Mouse (Mus musculus) heart, embryonic 15.5 days (tissue): ENCODE measurements around the gene Cd82. TPM values are rescaled to one million over a fixed set of nuclear protein-coding genes. Genes with fewer than 3 reads are reported as not detected.

Source experiments
- ATAC-seq: fragments of 200-750 bp; cut with Nextera tagmentation; replicated peaks from 2 replicates; pipeline ENCODE4 v1.8.0; 2017; ENCODE audit warnings: low read depth, moderate TSS enrichment; ENCODE audit not compliant: insufficient number of reproducible peaks, insufficient read depth, low FRiP score
- H3K27ac ChIP-seq: fragments of 300-500 bp; sonication (generic); 2 replicates; pipeline ENCODE4 v1.5.1; 2015; ENCODE audit warnings: mild to moderate bottlenecking, inconsistent platforms
- H3K27me3 ChIP-seq: fragments of 300-500 bp; sonication (generic); 2 replicates; pipeline ENCODE4 v1.6.1; 2015; ENCODE audit warnings: inconsistent platforms
- H3K36me3 ChIP-seq: fragments of 300-500 bp; sonication (generic); 2 replicates; pipeline ENCODE4 v1.6.1; 2015; ENCODE audit warnings: mild to moderate bottlenecking, inconsistent platforms
- H3K4me1 ChIP-seq: fragments of 300-500 bp; sonication (generic); replicated peaks from 2 replicates; pipeline ENCODE4 v1.6.1; 2015; ENCODE audit warnings: inconsistent platforms
- H3K4me2 ChIP-seq: fragments of 300-500 bp; sonication (generic); 2 replicates; pipeline ENCODE4 v1.6.1; 2015; ENCODE audit warnings: inconsistent platforms, mild to moderate bottlenecking, moderate library complexity
- H3K4me3 ChIP-seq: fragments of 300-500 bp; sonication (generic); 2 replicates; pipeline ENCODE4 v1.5.1; 2015; ENCODE audit warnings: mild to moderate bottlenecking, inconsistent platforms
- H3K9ac ChIP-seq: fragments of 300-500 bp; sonication (generic); 2 replicates; pipeline ENCODE4 v1.6.1; 2015; ENCODE audit warnings: mild to moderate bottlenecking, inconsistent platforms
- H3K9me3 ChIP-seq: fragments of 300-500 bp; sonication (generic); replicated peaks from 2 replicates; pipeline ENCODE4 v1.6.1; 2016; ENCODE audit warnings: inconsistent platforms
- WGBS: fragments of 180-500 bp; shearing (Covaris S2); methylation state at CpG from one replicate; pipeline ENCODE4 v1.1.7; 2015; ENCODE audit warnings: mixed read lengths; 5-methylcytosine and 5-hydroxymethylcytosine counted together
- polyA plus RNA-seq: library from polyadenylated mRNA; unstranded; fragments of >200 nt; fragmentation: Nextera tagmentation; extraction: Ambion mirVana; gene quantifications from 2 replicates; pipeline ENCODE4 v1.2.1, GENCODE M21; 2015

The Cd82 gene
- polyA plus RNA-seq, 1 experiment from 2014 or later: 24.4 TPM

- Histone ChIP-seq H3K4me1 (no peaks in the 10 kb centered on the region), H3K9ac (no peak overlapping the region), H3K9me3 (no peaks in the 10 kb centered on the region), H3K4me2 (no peak overlapping the region), H3K4me3 (no peak overlapping the region), H3K36me3 (no peaks in the 10 kb centered on the region), H3K27ac (no peak overlapping the region), H3K27me3 (peaks cover 30% of the 10 kb centered on the region)
- WGBS: 22% methylated on average over 19 of the region's 19 CpGs
- ATAC-seq: no peak
These were observed 26.1 kb upstream of the Cd82 start for GRCm38 (mm10) chr2:93488911-93489587.

GRCm38 (mm10) chr2:93485459-93485858, 22.5 kb upstream of the Cd82 start:
- WGBS: 32% methylated on average over 9 of the region's 9 CpGs
- Histone ChIP-seq H3K27me3 (peaks cover 24% of the 10 kb centered on the region), H3K36me3 (no peaks in the 10 kb centered on the region), H3K9me3 (no peaks in the 10 kb centered on the region), H3K4me3 (no peak overlapping the region), H3K4me1 (no peaks in the 10 kb centered on the region), H3K27ac (no peak overlapping the region), H3K4me2 (no peak overlapping the region), H3K9ac (no peak overlapping the region)
- no peak for ATAC-seq

- H3K27me3 ChIP-seq: peaks cover 13% of the 10 kb centered on the region; the same call in 1 of the 2 replicates
- no peaks in the 10 kb centered on the region for H3K4me1 ChIP-seq
- 56% methylated on average over 6 of the region's 6 CpGs for WGBS
- ATAC-seq: no peak
- no peak overlapping the region for H3K9ac ChIP-seq
- H3K27ac ChIP-seq: no peak overlapping the region
- no peaks in the 10 kb centered on the region for H3K9me3 ChIP-seq
- H3K4me2 ChIP-seq: no peak overlapping the region
- no peak overlapping the region for H3K4me3 ChIP-seq
- no peaks in the 10 kb centered on the region for H3K36me3 ChIP-seq
These were observed 19.2 kb upstream of the Cd82 start for GRCm38 (mm10) chr2:93482036-93482644.

GRCm38 (mm10) chr2:93478744-93479143, 15.8 kb upstream of the Cd82 start:
- no peak for ATAC-seq
- Histone ChIP-seq H3K4me3 (no peak overlapping the region), H3K27ac (no peak overlapping the region), H3K36me3 (no peaks in the 10 kb centered on the region), H3K4me1 (peaks cover 2% of the 10 kb centered on the region; the same call in 1 of the 2 replicates), H3K27me3 (peaks cover 34% of the 10 kb centered on the region), H3K4me2 (no peak overlapping the region), H3K9ac (no peak overlapping the region; the same call in 1 of the 2 replicates), H3K9me3 (no peaks in the 10 kb centered on the region)
- WGBS: 70% methylated on average over 5 of the region's 5 CpGs

- no peak overlapping the region for H3K9ac ChIP-seq
- 40% methylated on average over 7 of the region's 7 CpGs for WGBS
- no peak overlapping the region for H3K27ac ChIP-seq
- H3K9me3 ChIP-seq: no peaks in the 10 kb centered on the region
- H3K4me3 ChIP-seq: no peak overlapping the region
- ATAC-seq: no peak
- H3K36me3 ChIP-seq: no peaks in the 10 kb centered on the region
- H3K4me2 ChIP-seq: no peak overlapping the region
- peaks cover 34% of the 10 kb centered on the region for H3K27me3 ChIP-seq
- H3K4me1 ChIP-seq: peaks cover 2% of the 10 kb centered on the region; the same call in 1 of the 2 replicates
These were observed 14.6 kb upstream of the Cd82 start for GRCm38 (mm10) chr2:93477519-93477918.

- H3K9ac ChIP-seq: no peak overlapping the region
- no peaks in the 10 kb centered on the region for H3K36me3 ChIP-seq
- no peak overlapping the region for H3K27ac ChIP-seq
- H3K4me2 ChIP-seq: no peak overlapping the region
- H3K4me1 ChIP-seq: peaks cover 2% of the 10 kb centered on the region; the same call in 1 of the 2 replicates
- 78% methylated on average over 7 of the region's 7 CpGs for WGBS
- H3K4me3 ChIP-seq: no peak overlapping the region
- no peaks in the 10 kb centered on the region for H3K9me3 ChIP-seq
- peaks cover 38% of the 10 kb centered on the region for H3K27me3 ChIP-seq
- ATAC-seq: 0 out of 2 replicates have a peak, but pooled peaks have one; percentile 12
These were observed 13.5 kb upstream of the Cd82 start for GRCm38 (mm10) chr2:93476487-93476886.

GRCm38 (mm10) chr2:93475040-93475439, 12.1 kb upstream of the Cd82 start:
- Histone ChIP-seq H3K27me3 (peaks cover 36% of the 10 kb centered on the region), H3K4me3 (no peak overlapping the region), H3K27ac (no peak overlapping the region), H3K36me3 (no peaks in the 10 kb centered on the region), H3K4me1 (peaks cover 14% of the 10 kb centered on the region), H3K4me2 (no peak overlapping the region), H3K9me3 (no peaks in the 10 kb centered on the region), H3K9ac (no peak overlapping the region)
- 0 out of 2 replicates have a peak, but pooled peaks have one; percentile 30 for ATAC-seq
- under 1% methylated on average over 11 of the region's 11 CpGs for WGBS

GRCm38 (mm10) chr2:93473915-93474314, 11.0 kb upstream of the Cd82 start:
- Histone ChIP-seq H3K27me3 (peaks cover 31% of the 10 kb centered on the region), H3K4me1 (peaks cover 20% of the 10 kb centered on the region), H3K36me3 (no peaks in the 10 kb centered on the region), H3K4me3 (no peak overlapping the region), H3K9ac (no peak overlapping the region), H3K27ac (no peak overlapping the region), H3K9me3 (no peaks in the 10 kb centered on the region), H3K4me2 (no peak overlapping the region)
- 75% methylated on average over 9 of the region's 9 CpGs for WGBS
- ATAC-seq: no peak

- 12% methylated on average over 3 of the region's 3 CpGs for WGBS
- Histone ChIP-seq H3K4me3 (peak overlapping the region; percentile 47), H3K27me3 (peaks cover 18% of the 10 kb centered on the region), H3K9me3 (no peaks in the 10 kb centered on the region), H3K4me2 (peak overlapping the region; percentile 82), H3K36me3 (no peaks in the 10 kb centered on the region), H3K9ac (no peak overlapping the region), H3K27ac (peak overlapping the region; percentile 52; the same call in 1 of the 2 replicates), H3K4me1 (peaks cover 20% of the 10 kb centered on the region)
- no peak; the same call in 1 of the 2 replicates for ATAC-seq
These were observed 8.1 kb upstream of the Cd82 start for GRCm38 (mm10) chr2:93470849-93471576.

GRCm38 (mm10) chr2:93470127-93470526, 7.2 kb upstream of the Cd82 start:
- peak; percentile 54; the same call in 1 of the 2 replicates for ATAC-seq
- H3K4me1 ChIP-seq: peaks cover 18% of the 10 kb centered on the region
- no peaks in the 10 kb centered on the region for H3K9me3 ChIP-seq
- peak overlapping the region; percentile 47 for H3K4me3 ChIP-seq
- peak overlapping the region; percentile 52; the same call in 1 of the 2 replicates for H3K27ac ChIP-seq
- peak overlapping the region; percentile 47 for H3K9ac ChIP-seq
- H3K4me2 ChIP-seq: peak overlapping the region; percentile 82
- WGBS: 1% methylated on average over 9 of the region's 9 CpGs
- H3K27me3 ChIP-seq: peaks cover 12% of the 10 kb centered on the region
- no peaks in the 10 kb centered on the region for H3K36me3 ChIP-seq

- Histone ChIP-seq H3K4me1 (peaks cover 17% of the 10 kb centered on the region), H3K4me2 (no peak overlapping the region), H3K9ac (no peak overlapping the region; the same call in 1 of the 2 replicates), H3K36me3 (no peaks in the 10 kb centered on the region), H3K4me3 (no peak overlapping the region), H3K9me3 (no peaks in the 10 kb centered on the region), H3K27me3 (peaks cover 8% of the 10 kb centered on the region), H3K27ac (no peak overlapping the region)
- 15% methylated on average over 7 of the region's 7 CpGs for WGBS
- no peak for ATAC-seq
These were observed 6.2 kb upstream of the Cd82 start for GRCm38 (mm10) chr2:93469118-93469517.
